Mouse (Mus musculus) right cerebral cortex, postnatal 10 days (tissue): ENCODE data around the gene Plin2.
"Not testable (repeated sequence)": the region's sequence is repeated elsewhere in the genome, so short reads cannot be mapped to it uniquely, and the experiment has no call there.

Experiments
- DNase-seq, 2 experiments: peaks; one replicate each; pipeline ENCODE4 v3.0.0; 2021; ENCODE audit warnings: low spot score in 2 of 2

Plin2 gene

GRCm38 (mm10) chr4:86683746-86684145 is 13.9 kb upstream of the Plin2 start:
- no peak for DNase-seq

GRCm38 (mm10) chr4:86683280-86683679 is 13.4 kb upstream of the Plin2 start:
- no peak for DNase-seq

- DNase-seq, result no peak
These were observed 12.0 kb upstream of the Plin2 start for GRCm38 (mm10) chr4:86681846-86682245.

GRCm38 (mm10) chr4:86681421-86681820 is 11.6 kb upstream of the Plin2 start:
- no peak for DNase-seq

- no peak for DNase-seq
These were observed 9.8 kb upstream of the Plin2 start for GRCm38 (mm10) chr4:86679686-86680085.

- no peak for DNase-seq
These were observed 6.9 kb upstream of the Plin2 start for GRCm38 (mm10) chr4:86676756-86677155.

- DNase-seq, result not testable (repeated sequence)
These were observed 4.9 kb upstream of the Plin2 start for GRCm38 (mm10) chr4:86674739-86675138.

- not testable (repeated sequence) for DNase-seq
These were observed 4.3 kb upstream of the Plin2 start for GRCm38 (mm10) chr4:86674150-86674549.

- DNase-seq, result no peak
These were observed 2.6 kb upstream of the Plin2 start for GRCm38 (mm10) chr4:86672450-86672849.

- no peak for DNase-seq
These were observed 1.9 kb upstream of the Plin2 start for GRCm38 (mm10) chr4:86671803-86672202.

- DNase-seq, result no peak
These were observed 884 bp upstream of the Plin2 start for GRCm38 (mm10) chr4:86670582-86671306.

GRCm38 (mm10) chr4:86669241-86669753 is 563 bp downstream of the Plin2 start:
- DNase-seq, result not testable (repeated sequence)

- no peak for DNase-seq
These were observed 1.4 kb downstream of the Plin2 start for GRCm38 (mm10) chr4:86668290-86669000.

GRCm38 (mm10) chr4:86665596-86665995 is 4.3 kb downstream of the Plin2 start:
- DNase-seq, result no peak

- DNase-seq, result no peak
These were observed 5.9 kb downstream of the Plin2 start for GRCm38 (mm10) chr4:86663919-86664318.

- no peak for DNase-seq
These were observed 12.7 kb downstream of the Plin2 start for GRCm38 (mm10) chr4:86657176-86657575.

- DNase-seq, result not testable (repeated sequence)
These were observed 13.4 kb downstream of the Plin2 start for GRCm38 (mm10) chr4:86656410-86656809.

- DNase-seq, result no peak
These were observed 18.0 kb downstream of the Plin2 start for GRCm38 (mm10) chr4:86651686-86652384.

GRCm38 (mm10) chr4:86648394-86648793 is 21.5 kb downstream of the Plin2 start:
- not testable (repeated sequence) for DNase-seq

- DNase-seq, result not testable (repeated sequence)
These were observed 32.3 kb downstream of the Plin2 start for GRCm38 (mm10) chr4:86637561-86637960.

GRCm38 (mm10) chr4:86634873-86635272 is 35.0 kb downstream of the Plin2 start:
- DNase-seq, result not testable (repeated sequence)

GRCm38 (mm10) chr4:86634312-86634711 is 35.5 kb downstream of the Plin2 start:
- DNase-seq, result not testable (repeated sequence)
